Mouse (Mus musculus): ENCODE measurements at regions not wholly inside any gene's neighbourhood (a gene's known extent, or its start where the extent isn't known, plus 50 kb on each side); places are given as distances from the start of the nearest gene placed in this dataset.

GRCm38 (mm10) chr3:130877981-130878380 is 147.8 kb upstream of the Rpl34 start:
- 87% methylated on average over 5 of the region's 5 CpGs for WGBS
- no peak for DNase-seq
- Histone ChIP-seq H3K27ac (ENCODE audit: insufficient read depth, low read length) (no peak overlapping the region), H3K4me1 (ENCODE audit: control insufficient read depth, insufficient read depth, low read length) (no peaks in the 10 kb centered on the region), H3K4me3 (replicated peaks; ENCODE audit: insufficient read depth, low read depth, low read length) (no peak overlapping the region), H3K27me3 (ENCODE audit: control insufficient read depth, insufficient read depth, low read length) (no peaks in the 10 kb centered on the region)
- TF ChIP-seq CTCF (IDR thresholded peaks at IDR 0.05; ENCODE audit: borderline replicate concordance, insufficient read depth, low read depth, low read length) (no peak), POLR2A (IDR thresholded peaks at IDR 0.05; ENCODE audit: borderline replicate concordance, insufficient read depth, low read length) (no peak)

- no peak for TF ChIP-seq CTCF (IDR thresholded peaks at IDR 0.05; ENCODE audit: borderline replicate concordance, insufficient read depth, low read depth, low read length)
- TF ChIP-seq POLR2A (IDR thresholded peaks at IDR 0.05; ENCODE audit: borderline replicate concordance, insufficient read depth, low read length) = no peak
- H3K27ac ChIP-seq (ENCODE audit: insufficient read depth, low read length) = no peak overlapping the region
- H3K4me1 ChIP-seq (ENCODE audit: control insufficient read depth, insufficient read depth, low read length) = no peaks in the 10 kb centered on the region
- H3K4me3 ChIP-seq (replicated peaks; ENCODE audit: insufficient read depth, low read depth, low read length) = no peak overlapping the region
- DNase-seq = no peak
- WGBS = 86% methylated on average over 11 of the region's 11 CpGs
- no peaks in the 10 kb centered on the region for H3K27me3 ChIP-seq (ENCODE audit: control insufficient read depth, insufficient read depth, low read length)
These were observed 143.5 kb upstream of the Rpl34 start for GRCm38 (mm10) chr3:130873745-130874144.

- WGBS = 88% methylated on average over 19 of the region's 19 CpGs
These were observed 136.9 kb upstream of the Rpl34 start for GRCm38 (mm10) chr3:130866952-130867632.

GRCm38 (mm10) chr3:130864783-130865182 is 134.6 kb upstream of the Rpl34 start:
- Histone ChIP-seq H3K4me3 (replicated peaks; ENCODE audit: insufficient read depth, low read depth, low read length) (no peak overlapping the region), H3K27ac (ENCODE audit: insufficient read depth, low read length) (no peak overlapping the region), H3K27me3 (ENCODE audit: control insufficient read depth, insufficient read depth, low read length) (no peaks in the 10 kb centered on the region), H3K4me1 (ENCODE audit: control insufficient read depth, insufficient read depth, low read length) (no peaks in the 10 kb centered on the region)
- no peak for DNase-seq
- WGBS = 50% methylated on average over 1 of the region's 1 CpGs
- TF ChIP-seq CTCF (IDR thresholded peaks at IDR 0.05; ENCODE audit: borderline replicate concordance, insufficient read depth, low read depth, low read length) (no peak), POLR2A (IDR thresholded peaks at IDR 0.05; ENCODE audit: borderline replicate concordance, insufficient read depth, low read length) (no peak)

More at GRCm38 (mm10) chr3:130866952-130867632, 136.9 kb upstream of the Rpl34 start:
- no peak overlapping the region for H3K27ac ChIP-seq (ENCODE audit: insufficient read depth, low read length)
- H3K4me1 ChIP-seq (ENCODE audit: control insufficient read depth, insufficient read depth, low read length) = no peaks in the 10 kb centered on the region
- no peaks in the 10 kb centered on the region for H3K27me3 ChIP-seq (ENCODE audit: control insufficient read depth, insufficient read depth, low read length)
- no peak for DNase-seq
- no peak for TF ChIP-seq CTCF (IDR thresholded peaks at IDR 0.05; ENCODE audit: borderline replicate concordance, insufficient read depth, low read depth, low read length)
- TF ChIP-seq POLR2A (IDR thresholded peaks at IDR 0.05; ENCODE audit: borderline replicate concordance, insufficient read depth, low read length) = no peak
- no peak overlapping the region for H3K4me3 ChIP-seq (replicated peaks; ENCODE audit: insufficient read depth, low read depth, low read length)

GRCm38 (mm10) chr3:130863376-130863775 is 133.2 kb upstream of the Rpl34 start:
- no peak overlapping the region for H3K27ac ChIP-seq (ENCODE audit: insufficient read depth, low read length)
- no peak for TF ChIP-seq CTCF (IDR thresholded peaks at IDR 0.05; ENCODE audit: borderline replicate concordance, insufficient read depth, low read depth, low read length)
- no peak for TF ChIP-seq POLR2A (IDR thresholded peaks at IDR 0.05; ENCODE audit: borderline replicate concordance, insufficient read depth, low read length)
- no peak overlapping the region for H3K4me3 ChIP-seq (replicated peaks; ENCODE audit: insufficient read depth, low read depth, low read length)
- WGBS = 92% methylated on average over 5 of the region's 5 CpGs
- no peak for DNase-seq
- no peaks in the 10 kb centered on the region for H3K4me1 ChIP-seq (ENCODE audit: control insufficient read depth, insufficient read depth, low read length)
- H3K27me3 ChIP-seq (ENCODE audit: control insufficient read depth, insufficient read depth, low read length) = no peaks in the 10 kb centered on the region

GRCm38 (mm10) chr3:130860315-130860714 is 130.1 kb upstream of the Rpl34 start:
- DNase-seq = no peak
- 71% methylated on average over 5 of the region's 5 CpGs for WGBS
- Histone ChIP-seq H3K4me3 (replicated peaks; ENCODE audit: insufficient read depth, low read depth, low read length) (no peak overlapping the region), H3K27me3 (ENCODE audit: control insufficient read depth, insufficient read depth, low read length) (no peaks in the 10 kb centered on the region), H3K4me1 (ENCODE audit: control insufficient read depth, insufficient read depth, low read length) (no peaks in the 10 kb centered on the region), H3K27ac (ENCODE audit: insufficient read depth, low read length) (no peak overlapping the region)
- TF ChIP-seq CTCF (IDR thresholded peaks at IDR 0.05; ENCODE audit: borderline replicate concordance, insufficient read depth, low read depth, low read length) = no peak
- TF ChIP-seq POLR2A (IDR thresholded peaks at IDR 0.05; ENCODE audit: borderline replicate concordance, insufficient read depth, low read length) = no peak

GRCm38 (mm10) chr3:130853866-130854265 is 123.7 kb upstream of the Rpl34 start:
- WGBS = 91% methylated on average over 9 of the region's 9 CpGs
- DNase-seq = no peak
- Histone ChIP-seq H3K27ac (ENCODE audit: insufficient read depth, low read length) (no peak overlapping the region), H3K4me3 (replicated peaks; ENCODE audit: insufficient read depth, low read depth, low read length) (no peak overlapping the region), H3K4me1 (ENCODE audit: control insufficient read depth, insufficient read depth, low read length) (no peaks in the 10 kb centered on the region), H3K27me3 (ENCODE audit: control insufficient read depth, insufficient read depth, low read length) (no peaks in the 10 kb centered on the region)
- TF ChIP-seq CTCF (IDR thresholded peaks at IDR 0.05; ENCODE audit: borderline replicate concordance, insufficient read depth, low read depth, low read length) = no peak

GRCm38 (mm10) chr3:130850766-130851308 is 120.6 kb upstream of the Rpl34 start:
- Histone ChIP-seq H3K27ac (ENCODE audit: insufficient read depth, low read length) (no peak overlapping the region), H3K4me3 (replicated peaks; ENCODE audit: insufficient read depth, low read depth, low read length) (no peak overlapping the region), H3K27me3 (ENCODE audit: control insufficient read depth, insufficient read depth, low read length) (no peaks in the 10 kb centered on the region), H3K4me1 (ENCODE audit: control insufficient read depth, insufficient read depth, low read length) (no peaks in the 10 kb centered on the region)
- 23% methylated on average over 5 of the region's 5 CpGs for WGBS
- no peak for DNase-seq
- TF ChIP-seq CTCF (IDR thresholded peaks at IDR 0.05; ENCODE audit: borderline replicate concordance, insufficient read depth, low read depth, low read length) = no peak
- TF ChIP-seq POLR2A (IDR thresholded peaks at IDR 0.05; ENCODE audit: borderline replicate concordance, insufficient read depth, low read length) = no peak
